Mouse (Mus musculus) WW6 (cell line): ENCODE measurements around the gene Btbd35f10.
"Not testable (repeated sequence)": the region's sequence is repeated elsewhere in the genome, so short reads cannot be mapped to it uniquely, and the experiment has no call there.

Source experiments
- DNase-seq: peaks from one replicate; pipeline ENCODE4 v3.0.0-alpha.2; 2013; ENCODE audit warnings: low read depth, low spot score

Gene Btbd35f10

DNA sequence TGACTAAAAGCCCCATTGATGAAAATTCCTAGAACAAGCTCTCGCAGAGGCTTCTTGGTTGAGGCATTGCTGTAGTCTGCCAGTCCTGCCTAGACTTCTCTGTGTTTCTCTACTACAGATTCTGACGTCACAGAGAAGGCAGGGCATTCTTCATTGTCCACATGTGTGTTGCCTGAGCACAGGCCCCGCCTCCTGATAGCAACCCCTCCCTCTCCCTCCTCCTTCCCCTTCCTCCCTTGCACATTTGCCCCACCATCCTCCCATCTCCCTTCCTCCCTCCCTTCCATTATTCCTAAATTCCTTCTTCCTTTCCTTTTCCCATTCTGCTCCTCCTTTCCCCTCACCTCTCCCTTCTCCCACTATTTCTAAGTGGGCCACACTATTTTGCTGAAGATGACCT, at the start of gene Btbd35f10:
Gene Btbd35f10, minus strand, starts transcription at position 101 of the 400 bp plus-strand sequence.
- DNase-seq = not testable (repeated sequence)
